Mouse (Mus musculus) kidney, postnatal 14 days (tissue): ENCODE measurements around the gene Serpinh1.
"Not testable (repeated sequence)": the region's sequence is repeated elsewhere in the genome, so short reads cannot be mapped to it uniquely, and the experiment has no call there.

Experiments
- DNase-seq: peaks from one replicate; pipeline ENCODE4 v3.0.0; 2022; ENCODE audit warnings: mixed read lengths

The Serpinh1 gene

DNA sequence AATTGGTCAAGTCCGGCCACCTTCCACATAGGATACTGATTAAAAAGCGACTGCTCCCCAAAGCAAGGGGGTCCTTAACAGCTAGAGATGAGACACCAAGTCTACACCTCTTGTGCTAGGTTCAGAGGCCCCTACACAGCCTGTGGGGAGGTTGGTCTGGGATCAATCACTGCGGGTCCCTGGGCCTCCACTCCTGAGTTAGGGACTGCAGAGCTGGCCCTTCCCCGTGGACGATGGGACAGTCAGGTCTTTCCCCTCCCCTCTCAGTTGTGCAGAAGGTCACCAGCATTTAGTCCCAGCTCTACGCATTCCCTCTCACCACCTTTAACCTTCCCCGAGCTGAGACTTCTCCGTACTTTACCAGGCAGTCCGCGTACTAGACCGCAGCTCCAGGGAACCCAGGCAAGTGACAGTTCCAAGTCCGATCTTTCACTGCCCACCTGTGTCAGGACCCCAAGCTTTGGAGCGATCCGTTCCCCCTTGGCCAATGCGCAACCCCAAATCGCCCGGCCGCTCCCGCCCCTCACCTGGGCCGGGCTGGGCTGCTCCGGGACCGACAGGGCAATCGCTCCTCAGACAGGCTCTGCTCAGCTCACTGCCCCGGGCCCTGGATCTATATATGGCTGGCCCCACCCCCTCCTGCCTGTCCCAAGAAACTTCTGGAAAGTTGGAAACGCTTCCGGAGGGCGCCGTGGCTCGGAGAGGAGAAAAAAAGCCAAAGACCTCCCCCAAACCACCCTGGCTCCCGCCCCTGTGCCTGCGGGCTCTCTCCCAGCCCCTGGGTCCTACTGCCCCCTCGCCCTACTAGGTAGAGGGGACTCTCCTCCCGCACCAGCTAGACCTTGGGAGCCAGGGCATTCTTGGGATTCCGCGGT lies at the start of gene Serpinh1:
TSS of gene Serpinh1 (minus strand) at position 714 of the 875 bp plus-strand sequence.
- DNase-seq: peak; percentile 94

DNA sequence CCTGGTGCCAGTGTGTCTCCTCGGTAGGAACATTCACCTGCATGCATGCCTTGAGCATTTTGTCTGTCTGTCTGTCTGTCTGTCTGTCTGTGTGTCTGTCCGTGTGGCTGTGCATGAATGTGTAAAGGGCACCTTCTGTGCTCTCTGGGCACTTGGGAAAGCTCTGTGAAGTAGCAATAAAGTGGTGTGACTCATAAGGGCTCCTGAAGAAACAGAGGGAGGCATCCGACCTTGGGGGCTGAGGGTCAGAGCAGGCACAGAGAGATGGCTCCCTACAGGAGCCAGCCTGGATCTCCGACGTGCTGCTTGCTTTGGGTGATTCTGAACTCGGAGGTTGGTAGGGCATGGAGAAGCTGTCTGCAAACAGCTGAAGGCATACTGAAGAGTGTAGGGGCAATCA lies 49.4 kb upstream of the Serpinh1 start:
- DNase-seq: no peak

DNA sequence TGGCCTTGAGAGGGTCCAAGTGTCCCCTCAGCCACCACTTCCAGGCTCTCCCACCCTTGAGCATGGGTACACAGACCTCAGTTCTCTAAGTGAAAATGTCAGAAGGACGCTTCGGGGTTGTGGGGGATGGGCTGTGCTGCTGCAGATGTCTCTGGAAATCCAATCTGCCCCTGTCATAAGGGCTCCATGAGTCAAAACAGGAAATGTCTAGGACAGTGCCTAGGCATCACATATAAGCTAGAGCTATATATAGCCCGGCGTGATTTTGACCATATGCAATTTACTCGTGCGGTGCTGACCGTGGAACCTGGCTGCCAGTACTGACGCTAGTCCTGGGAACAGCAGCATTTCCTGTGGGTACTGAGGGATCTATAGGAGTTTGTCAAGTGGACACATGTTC lies 48.3 kb upstream of the Serpinh1 start:
- no peak for DNase-seq

- DNase-seq: no peak
Measured at GRCm38 (mm10) chr7:99396994-99397659, 44.1 kb upstream of the Serpinh1 start.

GRCm38 (mm10) chr7:99395908-99396616 lies 43.0 kb upstream of the Serpinh1 start:
- no peak for DNase-seq

DNA sequence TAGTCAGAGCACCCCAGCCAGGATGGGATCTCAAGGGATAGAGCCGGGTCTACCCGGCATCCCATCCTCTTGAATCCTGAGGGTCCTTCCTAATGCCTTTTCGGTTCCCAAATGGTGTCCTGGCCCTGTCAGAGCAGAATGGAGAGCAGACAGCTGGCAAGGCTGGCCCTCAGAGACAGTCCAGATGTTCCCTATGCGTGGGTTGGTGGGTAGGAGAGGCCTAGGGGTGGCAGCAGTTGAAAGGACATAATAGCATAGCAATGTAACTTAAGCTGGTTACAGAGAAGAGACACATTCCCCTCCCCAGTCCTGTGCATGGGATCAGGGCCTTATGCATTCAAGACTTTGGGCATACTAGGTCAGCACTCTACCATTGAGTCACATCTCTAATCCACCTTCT lies 42.3 kb upstream of the Serpinh1 start:
- no peak for DNase-seq

GRCm38 (mm10) chr7:99393711-99394325 lies 40.8 kb upstream of the Serpinh1 start:
- no peak for DNase-seq

GRCm38 (mm10) chr7:99392696-99393095 lies 39.7 kb upstream of the Serpinh1 start:
- no peak for DNase-seq

GRCm38 (mm10) chr7:99390559-99390958 lies 37.5 kb upstream of the Serpinh1 start:
- DNase-seq: no peak

DNA sequence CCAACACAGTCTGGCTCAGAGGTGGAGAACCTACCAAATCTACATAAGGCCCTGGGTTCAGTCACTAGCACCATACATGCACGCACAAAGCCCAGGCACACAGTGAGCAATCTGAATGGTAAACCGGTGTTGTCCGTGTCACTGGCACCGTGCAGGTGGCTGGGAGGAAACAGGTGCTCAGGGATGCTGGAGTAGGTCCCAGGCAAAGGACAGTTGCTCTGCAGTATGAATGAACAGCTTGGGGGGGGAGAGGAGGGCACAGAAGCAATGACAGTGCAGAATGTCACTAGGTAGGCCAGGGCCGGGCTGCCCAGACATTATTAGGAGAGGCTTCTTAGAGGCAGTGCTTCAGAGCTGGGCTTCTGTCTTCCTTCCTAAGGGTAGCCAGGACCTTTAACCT lies 34.3 kb upstream of the Serpinh1 start:
- no peak for DNase-seq

- DNase-seq: no peak
Measured at GRCm38 (mm10) chr7:99386811-99387210, 33.8 kb upstream of the Serpinh1 start.

DNA sequence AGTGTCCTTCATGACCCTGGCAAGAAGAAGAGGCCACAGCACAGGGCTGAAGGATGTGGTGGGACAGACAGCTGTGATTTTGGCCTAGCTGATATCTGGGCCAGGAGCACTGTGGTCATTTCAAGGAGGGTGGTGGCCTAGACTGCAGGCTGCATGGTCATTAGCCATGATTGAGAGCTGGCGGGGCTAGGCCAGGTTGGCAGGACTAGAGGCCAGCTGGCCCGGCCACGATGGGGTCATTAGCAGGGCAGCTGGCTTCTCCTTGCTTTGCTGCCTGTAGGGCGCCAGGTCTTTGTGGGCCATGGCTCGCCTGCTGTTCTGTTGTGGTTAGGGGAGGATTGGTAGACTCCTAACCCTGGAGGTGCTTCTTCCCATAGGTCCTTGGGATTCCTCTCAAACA lies 33.0 kb upstream of the Serpinh1 start:
- no peak for DNase-seq

DNA sequence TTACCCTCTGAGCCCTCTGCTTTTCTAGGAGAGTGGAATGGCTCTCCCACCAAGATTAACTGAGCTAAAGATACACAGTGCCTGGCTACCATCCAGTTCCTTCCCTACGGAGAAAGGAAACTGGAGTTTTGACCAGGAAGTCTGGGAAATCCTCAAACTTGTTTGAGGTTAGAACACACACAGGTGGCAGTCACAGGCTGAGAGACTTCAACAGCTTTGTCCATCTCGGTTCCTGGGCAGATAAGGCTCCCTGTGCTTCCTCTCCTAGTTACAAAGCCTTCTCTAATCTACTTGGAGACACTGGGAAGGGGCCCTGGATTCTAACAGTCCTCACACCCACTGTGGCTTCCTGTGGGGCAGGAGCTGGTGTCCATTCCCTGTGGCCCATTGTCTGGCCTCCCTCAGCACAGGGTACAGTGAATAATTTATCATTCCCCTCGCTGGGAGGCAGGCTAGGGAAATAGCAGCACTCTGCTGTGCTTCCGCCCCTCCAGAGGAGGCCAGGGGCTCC lies 31.1 kb upstream of the Serpinh1 start:
- DNase-seq: peak; percentile 75

DNA sequence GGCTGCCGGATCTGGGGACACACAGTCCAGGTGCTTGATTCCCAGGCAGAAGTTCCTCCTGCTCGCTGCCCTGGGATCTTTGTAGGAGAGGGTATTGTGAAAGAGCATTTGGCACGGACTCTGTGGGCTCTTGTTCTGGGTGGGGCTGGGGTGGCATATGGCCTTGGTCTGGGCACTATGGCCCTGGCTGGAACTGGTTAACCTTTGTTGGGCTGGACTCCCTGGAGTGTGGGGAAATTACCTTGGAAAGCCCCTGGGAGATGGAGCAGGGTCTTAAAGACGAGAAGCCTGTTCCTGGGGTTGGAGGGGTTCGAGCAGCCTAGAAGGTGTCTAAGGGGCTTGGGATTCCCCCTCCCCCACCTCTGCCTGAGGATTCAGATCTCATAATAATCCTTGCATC lies 30.2 kb upstream of the Serpinh1 start:
- DNase-seq: no peak

DNA sequence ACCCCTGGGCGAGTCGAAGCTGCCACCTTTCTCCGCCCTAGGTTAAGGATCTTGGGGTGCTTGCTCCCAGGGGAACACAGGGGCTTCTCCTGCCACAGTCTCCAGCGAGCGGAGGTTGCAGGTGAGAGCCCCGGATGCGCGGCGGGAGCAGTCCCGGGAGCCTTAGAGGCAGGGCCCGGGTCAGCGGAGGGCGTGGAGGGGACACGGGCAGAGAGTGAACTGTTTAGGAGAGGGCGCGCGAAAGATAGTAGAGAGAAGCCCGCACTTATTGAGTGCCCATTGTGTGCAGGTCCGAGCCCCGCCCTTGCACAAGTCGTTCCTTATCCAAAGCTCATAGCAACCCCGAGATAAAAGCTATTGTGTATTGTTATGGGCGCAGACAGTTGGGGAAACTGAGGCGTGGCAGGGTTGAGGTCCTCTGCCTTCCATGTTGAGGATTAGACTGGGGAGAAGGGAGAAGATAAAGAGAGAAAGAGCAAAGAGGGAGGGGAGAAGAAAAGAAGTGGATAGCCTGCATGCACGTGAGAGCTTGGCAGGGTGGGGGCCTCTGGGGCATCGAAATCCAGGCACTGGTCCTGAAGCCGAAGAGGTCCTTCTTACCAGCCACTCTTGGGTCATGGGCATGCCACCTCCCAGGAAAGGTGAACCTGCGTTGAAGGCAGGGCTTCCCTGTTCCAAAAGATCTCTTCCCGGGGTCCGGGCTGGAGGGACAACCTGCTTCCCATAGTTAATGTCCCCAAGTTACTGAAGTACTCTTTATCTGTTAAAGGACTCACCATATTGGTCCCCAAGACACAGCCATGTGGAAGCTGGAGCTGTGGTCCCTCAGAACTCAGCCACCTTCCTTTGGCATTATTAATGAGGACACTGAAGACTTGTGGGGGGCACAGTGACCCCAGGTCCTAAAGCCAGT lies 29.3 kb upstream of the Serpinh1 start:
- DNase-seq: peak; percentile 23

DNA sequence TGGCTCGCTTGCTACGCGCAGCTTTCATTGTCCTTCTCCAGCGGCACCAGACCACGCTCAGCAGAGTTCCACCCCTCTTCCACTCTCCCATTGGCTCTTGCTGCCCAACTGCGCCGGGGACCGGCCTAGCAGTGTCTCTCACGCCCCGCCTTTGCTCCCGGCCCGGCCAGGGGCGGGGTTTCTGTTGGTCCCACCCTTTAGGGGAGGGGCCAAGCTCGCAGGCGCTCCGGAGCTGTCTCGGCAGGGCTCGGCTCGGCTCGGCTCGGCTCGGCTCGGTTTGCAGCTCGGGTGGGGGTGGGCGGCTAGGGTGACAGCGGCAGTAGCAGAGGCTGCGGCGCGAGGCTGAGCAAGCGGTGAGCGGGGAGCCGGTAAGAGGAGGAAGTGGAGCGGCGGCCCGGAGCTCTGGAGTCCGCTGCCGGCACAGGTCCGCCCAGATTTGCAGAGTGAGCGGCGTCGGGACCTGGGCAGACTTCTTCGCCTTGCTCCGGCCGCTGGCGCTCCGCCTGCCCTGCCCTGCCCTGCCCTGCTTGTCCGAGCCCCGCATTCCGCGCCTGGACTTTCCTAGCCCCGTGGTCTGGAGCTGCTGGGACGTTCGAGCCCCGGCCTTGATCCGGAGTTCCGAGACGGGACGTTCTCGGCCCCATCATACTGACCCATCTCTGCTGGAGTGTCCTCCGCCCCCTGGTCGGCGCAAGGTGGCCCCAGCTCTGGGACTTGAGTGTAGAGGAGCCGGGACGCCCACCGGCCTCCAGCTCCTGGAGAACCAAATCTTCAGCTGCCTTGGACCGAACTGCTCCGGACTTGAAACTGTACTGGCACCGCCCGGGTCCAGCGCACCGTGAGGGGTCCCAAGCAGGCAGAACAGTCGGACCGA lies 28.4 kb upstream of the Serpinh1 start, which contains the start of gene Gdpd5:
TSS of gene Gdpd5 (plus strand) at position 201 of the 874 bp plus-strand sequence.
- DNase-seq: peak; percentile 99

GRCm38 (mm10) chr7:99380491-99381213 lies 27.6 kb upstream of the Serpinh1 start:
- DNase-seq: peak; percentile 27

- no peak for DNase-seq
Measured at GRCm38 (mm10) chr7:99378870-99379269, 25.8 kb upstream of the Serpinh1 start.

DNA sequence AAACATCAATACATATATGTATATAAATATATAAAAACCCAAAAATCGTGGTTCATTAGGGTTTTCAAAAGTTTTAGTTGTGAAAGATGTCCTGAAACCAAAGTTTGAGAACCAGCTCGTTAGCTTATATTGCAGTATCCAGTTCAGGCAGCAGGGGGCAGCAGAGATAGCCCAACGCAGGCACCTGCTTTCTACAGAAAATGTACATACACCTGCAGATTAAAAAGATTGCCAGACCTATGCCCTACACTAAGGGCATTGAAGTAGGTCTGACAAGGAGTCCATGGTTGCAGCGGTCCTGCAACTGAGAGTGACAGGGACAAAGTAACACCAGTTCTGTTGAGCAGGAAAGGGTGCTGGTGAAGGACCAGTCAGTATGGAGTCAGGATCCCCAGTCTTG lies 22.4 kb upstream of the Serpinh1 start:
- peak; percentile 82 for DNase-seq

- not testable (repeated sequence) for DNase-seq
Measured at GRCm38 (mm10) chr7:99374325-99374724, 21.3 kb upstream of the Serpinh1 start.
